Mouse (Mus musculus): Measurements from ENCODE around the gene Slc13a4.

GRCm38 (mm10) chr6:35245086-35245485 is 62.8 kb downstream of the Slc13a4 start:
- TF ChIP-seq CTCF (IDR thresholded peaks at IDR 0.05; ENCODE audit: low read depth) (peak; percentile 73), EP300 (optimal IDR thresholded peaks at IDR 0.05) (no peak)

All from stomach, postnatal 0 days (tissue).